In the genomic region with DNA sequence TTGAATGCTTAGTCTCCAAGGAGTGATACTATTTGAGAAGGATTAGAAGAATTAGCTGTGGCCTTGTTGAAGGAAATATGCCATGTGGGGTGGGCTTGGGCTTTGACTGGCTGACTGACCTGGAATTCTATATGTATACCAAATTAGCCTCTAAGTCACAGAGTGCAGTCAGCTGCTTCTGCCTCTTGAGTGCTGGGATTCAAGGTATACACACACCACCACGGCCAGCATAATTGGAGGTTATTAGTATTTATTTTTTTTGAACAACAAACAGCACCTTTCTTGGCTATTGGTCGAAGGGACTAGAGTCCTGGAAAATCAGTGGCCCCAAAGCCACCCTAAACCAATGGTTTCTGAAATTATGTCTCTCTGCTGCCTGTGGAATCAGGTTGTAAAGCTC, we compare ENCODE assay signal across 18 mouse cellular contexts.
"Had no signal": no experiment of that assay in that cellular context is flagged by ENCODE, and none has a peak within 500 bp of the region (broad histone marks: within the 10 kb centered on the region; RNA-seq: fewer than 3 reads in every experiment).

No protein-coding gene starts in this region.

- H3K4me2 ChIP-seq: liver, embryonic 15.5 days; lung, embryonic 15.5 days; midbrain, embryonic 12.5 days; midbrain, embryonic 15.5 days; neural tube, embryonic 13.5 days; stomach, embryonic 15.5 days had no signal

- DNase-seq: liver, postnatal 0 days; lung, adult 2 months; lung, postnatal 14 days; lung, postnatal 36 days; right cerebral cortex, postnatal 14 days; thymus, adult 2 months; thymus, postnatal 25 days; thymus, postnatal 4 days had no signal

- H3K27me3 ChIP-seq: lung, embryonic 15.5 days; megakaryocyte, embryonic 14.5 days; midbrain, embryonic 12.5 days; midbrain, embryonic 15.5 days; neural tube, embryonic 13.5 days; stomach, embryonic 15.5 days had no signal

- H3K9me3 ChIP-seq: liver, embryonic 15.5 days; lung, embryonic 15.5 days; midbrain, embryonic 15.5 days; neural tube, embryonic 13.5 days; stomach, embryonic 15.5 days had no signal

- ATAC-seq: liver, postnatal 0 days; lung, postnatal 0 days; midbrain, embryonic 15.5 days had no signal

- H3K36me3 ChIP-seq: liver, embryonic 15.5 days; lung, embryonic 15.5 days; midbrain, embryonic 12.5 days; midbrain, embryonic 15.5 days; neural tube, embryonic 13.5 days; stomach, embryonic 15.5 days had no signal

- H3K4me1 ChIP-seq: liver, embryonic 15.5 days; lung, embryonic 15.5 days; midbrain, embryonic 12.5 days; midbrain, embryonic 15.5 days; neural tube, embryonic 13.5 days; stomach, embryonic 15.5 days had no signal

- H3K4me3 ChIP-seq: liver, embryonic 15.5 days; lung, embryonic 15.5 days; megakaryocyte, embryonic 14.5 days; midbrain, embryonic 12.5 days; midbrain, embryonic 15.5 days; neural tube, embryonic 13.5 days; stomach, embryonic 15.5 days had no signal

- H3K9ac ChIP-seq: liver, embryonic 15.5 days; liver, postnatal 0 days; lung, embryonic 15.5 days; midbrain, embryonic 12.5 days; midbrain, embryonic 15.5 days; neural tube, embryonic 13.5 days; stomach, embryonic 15.5 days had no signal

- H3K27ac ChIP-seq: liver, embryonic 15.5 days; lung, embryonic 15.5 days; macrophage; midbrain, embryonic 12.5 days; midbrain, embryonic 15.5 days; neural tube, embryonic 13.5 days; stomach, embryonic 15.5 days; stomach, postnatal 0 days had no signal
